Mouse (Mus musculus) E14TG2a.4 (cell line): ENCODE results near the gene Gm39115.

Experiments used
- H3K27me3 ChIP-seq: 2 replicates; pipeline ENCODE4 v1.6.1; 2014; ENCODE audit warnings: low read length, control low read depth; ENCODE audit not compliant: insufficient read depth
- H3K36me3 ChIP-seq: 2 replicates; pipeline ENCODE4 v1.6.1; 2014; ENCODE audit warnings: low read length, control low read depth; ENCODE audit not compliant: insufficient read depth
- H3K4me1 ChIP-seq: replicated peaks from 2 replicates; pipeline ENCODE4 v1.6.1; 2014; ENCODE audit warnings: low read depth, low read length, control low read depth
- H3K4me3 ChIP-seq: replicated peaks from 2 replicates; pipeline ENCODE4 v1.5.1; 2014; ENCODE audit warnings: mild to moderate bottlenecking, low read length
- H3K9me3 ChIP-seq: 2 replicates; pipeline ENCODE4 v1.6.1; 2014; ENCODE audit warnings: low read length, control low read depth
- CTCF ChIP-seq: conservative IDR thresholded peaks from 2 replicates; pipeline ENCODE4 v1.5.1; 2014; ENCODE audit warnings: low read length
- NANOG ChIP-seq: IDR thresholded peaks from 2 replicates; pipeline ENCODE4 v1.6.1; 2014; ENCODE audit warnings: borderline replicate concordance, low read length, mixed read lengths
- POU5F1 ChIP-seq: IDR thresholded peaks from 2 replicates; pipeline ENCODE4 v1.6.1; 2014; ENCODE audit warnings: low read length, borderline replicate concordance

Gene Gm39115

GRCm38 (mm10) chr7:142119632-142120031 is 16.2 kb downstream of the Gm39115 start:
- Histone ChIP-seq H3K36me3 (no peaks in the 10 kb centered on the region), H3K27me3 (0 out of 2 replicates have a peak, but pooled peaks cover 3% of the 10 kb centered on the region), H3K9me3 (peaks cover 9% of the 10 kb centered on the region), H3K4me1 (no peaks in the 10 kb centered on the region; the same call in 1 of the 2 replicates), H3K4me3 (no peak overlapping the region)
- peak; percentile 51 for TF ChIP-seq CTCF
- TF ChIP-seq POU5F1 = no peak

GRCm38 (mm10) chr7:142104747-142105146 is 31.1 kb downstream of the Gm39115 start:
- no peaks in the 10 kb centered on the region for H3K4me1 ChIP-seq
- H3K36me3 ChIP-seq = no peaks in the 10 kb centered on the region
- no peak for TF ChIP-seq POU5F1
- no peak for TF ChIP-seq NANOG
- TF ChIP-seq CTCF = no peak
- H3K9me3 ChIP-seq = no peaks in the 10 kb centered on the region
- no peak overlapping the region for H3K4me3 ChIP-seq
- H3K27me3 ChIP-seq = 0 out of 2 replicates have a peak, but pooled peaks cover 8% of the 10 kb centered on the region

GRCm38 (mm10) chr7:142097776-142098175 is 38.1 kb downstream of the Gm39115 start:
- Histone ChIP-seq H3K4me1 (peaks cover 17% of the 10 kb centered on the region), H3K9me3 (no peaks in the 10 kb centered on the region), H3K36me3 (no peaks in the 10 kb centered on the region), H3K27me3 (peaks cover 56% of the 10 kb centered on the region), H3K4me3 (no peak overlapping the region)
- TF ChIP-seq NANOG (no peak), CTCF (peak; percentile 60), POU5F1 (no peak)

DNA sequence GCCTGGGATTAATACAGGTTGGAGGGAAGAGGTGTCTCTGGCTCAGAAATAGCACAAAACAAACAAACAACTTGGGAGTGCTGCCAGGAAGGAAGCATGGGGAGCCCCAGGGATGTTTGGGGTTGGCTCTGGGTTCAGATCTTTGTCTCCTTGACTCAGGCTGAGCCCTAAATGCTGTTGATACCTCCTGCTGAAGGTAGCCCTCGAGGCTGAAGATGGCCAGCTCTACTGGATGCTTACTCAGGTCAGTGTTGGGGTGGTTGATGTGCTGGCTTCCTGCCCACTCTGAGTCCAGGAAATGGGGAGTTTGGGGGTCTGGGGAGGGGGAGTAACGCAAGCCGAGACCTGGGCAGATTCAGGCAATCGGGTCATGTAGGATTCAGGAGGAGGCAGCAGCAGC is 39.1 kb downstream of the Gm39115 start:
- peaks cover 17% of the 10 kb centered on the region for H3K4me1 ChIP-seq
- TF ChIP-seq NANOG (no peak), CTCF (no peak), POU5F1 (no peak)
- H3K27me3 ChIP-seq = peaks cover 66% of the 10 kb centered on the region
- H3K36me3 ChIP-seq = no peaks in the 10 kb centered on the region
- no peak overlapping the region for H3K4me3 ChIP-seq
- no peaks in the 10 kb centered on the region for H3K9me3 ChIP-seq

- TF ChIP-seq NANOG = no peak
- no peak for TF ChIP-seq POU5F1
- TF ChIP-seq CTCF = peak; percentile 9; the same call in 1 of the 2 replicates
- Histone ChIP-seq H3K4me1 (peaks cover 17% of the 10 kb centered on the region), H3K4me3 (peak within 1 kb of the TSS; percentile 85), H3K27me3 (peaks cover 80% of the 10 kb centered on the region), H3K36me3 (no peaks in the 10 kb centered on the region), H3K9me3 (no peaks in the 10 kb centered on the region)
Measured at GRCm38 (mm10) chr7:142095183-142095931, 40.5 kb downstream of the Gm39115 start, which contains the start of gene Dusp8. Gene Dusp8, minus strand, starts transcription at chr7:142095843.

DNA sequence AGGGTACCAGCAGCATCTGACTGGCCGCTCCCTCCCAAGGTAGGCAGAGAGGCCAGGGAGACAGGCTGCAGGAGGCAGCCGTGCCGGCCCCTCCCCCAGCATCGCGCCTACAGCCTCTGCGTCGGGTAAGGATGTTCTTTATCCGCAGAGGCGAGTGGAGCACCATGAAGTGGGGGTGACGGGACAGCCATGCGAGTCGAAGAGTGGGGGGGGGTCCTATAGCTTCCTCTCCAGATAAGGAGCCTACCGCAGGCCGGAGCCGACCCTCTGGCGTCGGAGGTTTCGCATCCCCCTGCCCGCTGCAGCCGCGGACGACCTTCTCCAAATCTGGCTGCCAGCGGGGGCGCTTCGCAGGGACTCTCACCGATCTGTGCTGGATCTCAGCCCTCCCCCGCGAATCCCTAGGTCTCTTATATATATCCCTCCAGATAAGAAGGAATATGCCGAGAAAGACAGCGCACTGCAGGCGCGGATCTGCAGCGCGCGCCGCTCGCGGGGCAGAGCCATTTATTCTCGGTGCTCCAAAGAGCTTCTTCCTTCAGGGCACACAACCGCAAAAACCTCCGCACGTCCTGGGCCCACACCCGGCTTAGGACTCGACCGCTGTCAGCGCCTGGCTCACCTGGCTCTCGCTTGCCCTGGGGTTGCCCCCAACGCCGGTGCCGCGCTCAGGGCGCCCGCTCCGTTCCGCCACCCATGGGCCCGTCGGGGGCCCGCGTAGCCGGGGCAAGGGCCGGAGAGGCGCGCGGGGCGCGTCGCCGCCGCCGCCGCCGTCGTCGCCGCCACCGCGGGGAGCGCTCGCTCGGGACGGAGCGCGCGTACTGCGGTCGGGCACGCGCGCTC is 41.3 kb downstream of the Gm39115 start:
- Histone ChIP-seq H3K9me3 (no peaks in the 10 kb centered on the region), H3K36me3 (no peaks in the 10 kb centered on the region), H3K4me1 (peaks cover 17% of the 10 kb centered on the region), H3K4me3 (peak overlapping the region; percentile 85), H3K27me3 (peaks cover 83% of the 10 kb centered on the region)
- TF ChIP-seq NANOG = no peak
- TF ChIP-seq CTCF = no peak
- TF ChIP-seq POU5F1 = no peak

GRCm38 (mm10) chr7:142093696-142094240 is 42.1 kb downstream of the Gm39115 start:
- peak overlapping the region; percentile 85 for H3K4me3 ChIP-seq
- H3K27me3 ChIP-seq = peaks cover 86% of the 10 kb centered on the region
- no peaks in the 10 kb centered on the region for H3K9me3 ChIP-seq
- H3K36me3 ChIP-seq = no peaks in the 10 kb centered on the region
- H3K4me1 ChIP-seq = peaks cover 17% of the 10 kb centered on the region
- TF ChIP-seq CTCF = no peak
- TF ChIP-seq NANOG = no peak
- TF ChIP-seq POU5F1 = no peak

- H3K9me3 ChIP-seq = no peaks in the 10 kb centered on the region
- H3K36me3 ChIP-seq = no peaks in the 10 kb centered on the region
- H3K4me1 ChIP-seq = peaks cover 17% of the 10 kb centered on the region
- H3K4me3 ChIP-seq = no peak overlapping the region
- TF ChIP-seq CTCF = no peak
- TF ChIP-seq NANOG = no peak
- no peak for TF ChIP-seq POU5F1
- H3K27me3 ChIP-seq = peaks cover 94% of the 10 kb centered on the region
Measured at GRCm38 (mm10) chr7:142092991-142093390, 42.8 kb downstream of the Gm39115 start.
